Mouse (Mus musculus) heart, embryonic 11.5 days (tissue): ENCODE data around the gene Ccdc103. TPM values are rescaled to one million over a fixed set of nuclear protein-coding genes. Genes with fewer than 3 reads are reported as not detected.

ENCODE experiments used
- ATAC-seq: fragments of 200-750 bp; cut with Nextera tagmentation; replicated peaks from 2 replicates; pipeline ENCODE4 v1.8.0; 2017; ENCODE audit warnings: moderate library complexity; ENCODE audit not compliant: insufficient number of reproducible peaks, low FRiP score, low TSS enrichment
- H3K27ac ChIP-seq: fragments of 300-500 bp; sonication (generic); 2 replicates; pipeline ENCODE4 v1.5.1; 2014; ENCODE audit warnings: mild to moderate bottlenecking, low read depth, low read length
- H3K27me3 ChIP-seq: fragments of 300-500 bp; sonication (generic); 2 replicates; pipeline ENCODE4 v1.6.1; 2014; ENCODE audit warnings: mild to moderate bottlenecking, low read length, mixed read lengths; ENCODE audit not compliant: control insufficient read depth, insufficient read depth
- H3K36me3 ChIP-seq: fragments of 300-500 bp; sonication (generic); 2 replicates; pipeline ENCODE4 v1.6.1; 2014; ENCODE audit warnings: mild to moderate bottlenecking, low read length, moderate library complexity, mixed read lengths; ENCODE audit not compliant: control insufficient read depth, insufficient read depth
- H3K4me1 ChIP-seq: fragments of 300-500 bp; sonication (generic); 2 replicates; pipeline ENCODE4 v1.6.1; 2014; ENCODE audit warnings: low read length; ENCODE audit not compliant: control insufficient read depth, insufficient read depth
- H3K4me2 ChIP-seq: fragments of 300-500 bp; sonication (generic); 2 replicates; pipeline ENCODE4 v1.6.1; 2014; ENCODE audit warnings: mild to moderate bottlenecking, moderate library complexity
- H3K4me3 ChIP-seq: fragments of 300-500 bp; sonication (generic); 2 replicates; pipeline ENCODE4 v1.5.1; 2014; ENCODE audit warnings: low read depth, low read length
- H3K9ac ChIP-seq: fragments of 300-500 bp; sonication (generic); 2 replicates; pipeline ENCODE4 v1.6.1; 2014; ENCODE audit warnings: mild to moderate bottlenecking, low read depth, low read length, moderate library complexity
- H3K9me3 ChIP-seq: fragments of 300-500 bp; sonication (generic); replicated peaks from 2 replicates; pipeline ENCODE4 v1.6.1; 2016; ENCODE audit warnings: low read length; ENCODE audit not compliant: control insufficient read depth
- WGBS: fragments of 180-500 bp; shearing (Covaris S2); extraction: QIAGEN DNeasy Blood & Tissue Kit; methylation state at CpG from one replicate; pipeline ENCODE4 v1.1.7; 2014; ENCODE audit not compliant: insufficient replicate concordance; 5-methylcytosine and 5-hydroxymethylcytosine counted together
- polyA plus RNA-seq: library from polyadenylated mRNA; unstranded; fragments of >200 nt; fragmentation: Nextera tagmentation; extraction: Ambion mirVana; gene quantifications from 2 replicates; pipeline ENCODE4 v1.2.1, GENCODE M21; 2014

Gene Ccdc103
- polyA plus RNA-seq, 1 experiment from 2014 or later = 0.42 TPM

- peak overlapping the region; percentile 89 for H3K9ac ChIP-seq
- ATAC-seq = peak; percentile 62
- no peaks in the 10 kb centered on the region for H3K9me3 ChIP-seq
- H3K36me3 ChIP-seq = peaks cover 5% of the 10 kb centered on the region; the same call in 1 of the 2 replicates
- WGBS = 13% methylated on average over 13 of the region's 13 CpGs
- H3K4me2 ChIP-seq = peak overlapping the region; percentile 81
- 0 out of 2 replicates have a peak, but pooled peaks cover 3% of the 10 kb centered on the region for H3K27me3 ChIP-seq
- H3K4me1 ChIP-seq = peaks cover 29% of the 10 kb centered on the region
- peak overlapping the region; percentile 86 for H3K4me3 ChIP-seq
- peak overlapping the region; percentile 80; the same call in 1 of the 2 replicates for H3K27ac ChIP-seq
Measured at GRCm38 (mm10) chr11:102881314-102882198, 552 bp downstream of the Ccdc103 start.

GRCm38 (mm10) chr11:102884616-102885219, 3.7 kb downstream of the Ccdc103 start, which contains the start of gene Fam187a:
Gene Fam187a (plus strand): TSS chr11:102885169.
- Histone ChIP-seq H3K9ac (no peak within 1 kb of the TSS), H3K4me2 (0 out of 2 replicates have a peak within 1 kb of the TSS, but pooled peaks have one; percentile 8), H3K4me3 (no peak within 1 kb of the TSS), H3K4me1 (peaks cover 25% of the 10 kb centered on the region), H3K27ac (no peak within 1 kb of the TSS), H3K27me3 (0 out of 2 replicates have a peak, but pooled peaks cover 9% of the 10 kb centered on the region), H3K36me3 (no peaks in the 10 kb centered on the region), H3K9me3 (no peaks in the 10 kb centered on the region)
- 51% methylated on average over 10 of the region's 10 CpGs for WGBS
- no peak for ATAC-seq

DNA sequence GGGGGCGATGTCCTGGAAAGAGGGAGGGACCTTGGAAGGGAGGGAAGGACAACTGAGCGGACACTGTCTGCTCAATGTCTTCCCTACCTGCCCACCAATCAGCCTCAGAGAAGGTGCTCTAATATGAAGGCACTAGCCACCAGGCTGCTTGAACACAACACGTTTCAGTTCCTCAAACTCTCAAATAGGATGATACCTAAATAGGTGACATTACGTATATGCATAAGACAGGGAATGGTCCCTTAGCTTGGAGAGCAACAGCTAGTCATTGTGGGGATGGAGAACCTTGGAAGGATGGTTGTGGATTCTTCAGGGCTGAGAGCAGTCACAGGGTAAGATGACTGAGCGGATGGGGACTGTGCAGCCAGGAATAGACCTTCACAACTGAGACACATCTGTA, 6.4 kb downstream of the Ccdc103 start:
- ATAC-seq = no peak
- H3K27ac ChIP-seq = no peak overlapping the region
- WGBS = 72% methylated on average over 5 of the region's 5 CpGs
- no peak overlapping the region for H3K4me3 ChIP-seq
- no peaks in the 10 kb centered on the region for H3K9me3 ChIP-seq
- no peak overlapping the region for H3K4me2 ChIP-seq
- H3K4me1 ChIP-seq = peaks cover 14% of the 10 kb centered on the region
- no peak overlapping the region for H3K9ac ChIP-seq
- no peaks in the 10 kb centered on the region for H3K36me3 ChIP-seq
- peaks cover 14% of the 10 kb centered on the region; the same call in 1 of the 2 replicates for H3K27me3 ChIP-seq

DNA sequence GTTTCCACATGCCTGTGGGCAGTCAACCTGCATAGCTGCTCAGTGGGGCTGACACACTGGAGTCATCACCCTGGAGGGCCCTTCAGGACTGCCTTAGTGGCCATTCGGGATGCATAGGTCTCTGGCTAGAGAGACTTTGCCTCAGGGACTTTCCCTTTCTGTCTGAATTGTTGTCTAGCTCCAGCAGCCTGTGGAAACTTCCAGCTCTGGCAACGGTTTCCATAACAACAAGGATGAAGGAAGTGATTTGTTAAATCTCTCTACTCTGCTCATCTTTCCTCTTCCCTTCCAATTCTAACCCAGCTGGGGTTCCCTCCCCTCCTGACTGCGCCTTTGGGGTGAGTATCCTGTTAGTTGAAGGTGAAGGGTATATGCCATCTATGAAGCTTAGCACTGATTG, 7.1 kb downstream of the Ccdc103 start:
- Histone ChIP-seq H3K4me3 (no peak overlapping the region), H3K9me3 (no peaks in the 10 kb centered on the region), H3K4me2 (no peak overlapping the region), H3K9ac (no peak overlapping the region), H3K27me3 (peaks cover 14% of the 10 kb centered on the region), H3K4me1 (peaks cover 14% of the 10 kb centered on the region), H3K27ac (no peak overlapping the region), H3K36me3 (no peaks in the 10 kb centered on the region)
- WGBS = 61% methylated on average over 3 of the region's 3 CpGs
- ATAC-seq = no peak

DNA sequence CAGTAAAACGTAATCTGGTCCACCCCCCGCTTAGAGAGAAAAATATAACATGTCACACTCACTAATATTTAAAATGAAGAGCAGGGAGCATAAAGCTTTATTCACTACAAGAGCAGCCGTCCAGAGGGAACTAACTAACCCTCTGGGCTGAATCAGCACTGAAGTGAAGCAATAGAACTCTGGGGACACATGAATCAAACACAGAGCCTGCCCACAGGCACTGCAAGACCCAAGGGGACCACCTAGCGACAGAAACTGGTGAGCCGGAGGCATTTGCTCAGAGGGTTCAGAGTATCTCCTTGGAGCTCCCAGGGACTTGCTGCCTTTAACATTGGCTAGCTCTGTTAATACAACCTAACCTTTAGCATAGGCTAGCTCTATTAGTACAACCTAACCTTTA, 9.1 kb downstream of the Ccdc103 start:
- H3K4me3 ChIP-seq = no peak overlapping the region
- H3K9ac ChIP-seq = no peak overlapping the region
- H3K9me3 ChIP-seq = no peaks in the 10 kb centered on the region
- H3K4me2 ChIP-seq = no peak overlapping the region
- no peak for ATAC-seq
- no peaks in the 10 kb centered on the region for H3K4me1 ChIP-seq
- H3K36me3 ChIP-seq = no peaks in the 10 kb centered on the region
- WGBS = 66% methylated on average over 5 of the region's 5 CpGs
- no peak overlapping the region for H3K27ac ChIP-seq
- peaks cover 30% of the 10 kb centered on the region for H3K27me3 ChIP-seq

DNA sequence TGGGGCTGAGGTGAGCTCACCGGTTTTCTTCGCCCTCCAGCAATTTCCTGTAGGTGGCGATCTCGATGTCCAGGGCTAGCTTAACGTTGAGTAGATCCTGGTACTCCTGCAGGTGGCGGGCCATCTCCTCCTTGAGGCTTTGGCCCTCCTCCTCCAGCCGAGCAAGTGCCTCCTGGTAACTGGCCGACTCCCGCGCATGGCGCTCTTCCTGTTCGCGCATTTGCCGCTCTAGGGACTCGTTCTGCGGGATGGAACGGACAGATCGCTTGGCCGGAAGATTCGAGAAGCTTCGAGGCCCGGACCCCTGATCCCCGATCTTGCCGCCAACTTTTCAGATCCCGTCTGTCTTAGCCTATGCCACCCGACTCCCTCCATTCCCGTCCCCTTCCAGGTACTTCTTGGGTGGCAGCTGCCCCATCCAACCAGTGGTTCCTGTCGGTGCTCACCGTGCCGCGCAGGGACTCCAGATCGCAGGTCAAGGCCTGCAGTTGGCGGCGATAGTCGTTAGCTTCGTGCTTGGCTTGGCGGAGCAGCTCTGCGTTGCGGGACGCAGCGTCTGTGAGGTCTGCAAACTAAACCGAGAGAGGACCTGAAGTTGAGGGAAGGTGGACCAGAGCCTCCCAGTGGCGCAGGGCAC, 12.1 kb downstream of the Ccdc103 start:
- no peaks in the 10 kb centered on the region for H3K36me3 ChIP-seq
- peak overlapping the region; percentile 58; the same call in 1 of the 2 replicates for H3K9ac ChIP-seq
- 2% methylated on average over 43 of the region's 43 CpGs for WGBS
- H3K27me3 ChIP-seq = peaks cover 51% of the 10 kb centered on the region
- no peaks in the 10 kb centered on the region for H3K9me3 ChIP-seq
- H3K4me2 ChIP-seq = peak overlapping the region; percentile 69
- H3K27ac ChIP-seq = no peak overlapping the region
- peak; percentile 63 for ATAC-seq
- H3K4me1 ChIP-seq = no peaks in the 10 kb centered on the region
- peak overlapping the region; percentile 28 for H3K4me3 ChIP-seq

- H3K4me1 ChIP-seq = no peaks in the 10 kb centered on the region
- H3K4me3 ChIP-seq = no peak overlapping the region
- no peaks in the 10 kb centered on the region for H3K9me3 ChIP-seq
- 85% methylated on average over 4 of the region's 4 CpGs for WGBS
- ATAC-seq = no peak
- H3K4me2 ChIP-seq = no peak overlapping the region
- 0 out of 2 replicates have a peak overlapping the region, but pooled peaks have one; percentile 12 for H3K9ac ChIP-seq
- no peak overlapping the region for H3K27ac ChIP-seq
- H3K27me3 ChIP-seq = peaks cover 47% of the 10 kb centered on the region
- H3K36me3 ChIP-seq = no peaks in the 10 kb centered on the region
Measured at GRCm38 (mm10) chr11:102894716-102895115, 13.7 kb downstream of the Ccdc103 start.

DNA sequence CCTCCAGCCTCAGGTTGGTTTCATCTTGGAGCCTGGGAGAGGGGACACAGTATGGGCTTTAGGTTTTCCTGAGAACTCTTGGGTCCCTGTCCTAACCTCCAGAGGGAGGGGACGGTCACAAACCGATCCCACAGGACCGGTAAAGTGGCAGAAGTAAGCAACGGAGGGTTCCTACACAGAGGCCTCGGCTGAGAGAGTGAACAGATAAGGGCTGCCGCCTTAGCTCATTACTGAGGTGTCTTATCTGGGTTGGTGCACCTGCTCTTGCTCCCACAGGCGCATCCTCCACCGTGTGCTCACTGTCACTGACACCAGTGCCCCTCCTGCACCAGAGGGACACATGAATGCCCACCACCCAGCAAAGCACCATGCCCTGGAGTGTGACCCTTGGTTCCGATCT, 14.8 kb downstream of the Ccdc103 start:
- 45% methylated on average over 9 of the region's 9 CpGs for WGBS
- peak; percentile 61 for ATAC-seq
- H3K36me3 ChIP-seq = no peaks in the 10 kb centered on the region
- H3K27ac ChIP-seq = no peak overlapping the region
- H3K4me2 ChIP-seq = peak overlapping the region; percentile 42
- no peaks in the 10 kb centered on the region for H3K9me3 ChIP-seq
- no peak overlapping the region for H3K4me3 ChIP-seq
- no peaks in the 10 kb centered on the region for H3K4me1 ChIP-seq
- H3K27me3 ChIP-seq = peaks cover 47% of the 10 kb centered on the region
- H3K9ac ChIP-seq = 0 out of 2 replicates have a peak overlapping the region, but pooled peaks have one; percentile 36
